8 mouse cellular contexts compared by ENCODE assay signal in the genomic region with DNA sequence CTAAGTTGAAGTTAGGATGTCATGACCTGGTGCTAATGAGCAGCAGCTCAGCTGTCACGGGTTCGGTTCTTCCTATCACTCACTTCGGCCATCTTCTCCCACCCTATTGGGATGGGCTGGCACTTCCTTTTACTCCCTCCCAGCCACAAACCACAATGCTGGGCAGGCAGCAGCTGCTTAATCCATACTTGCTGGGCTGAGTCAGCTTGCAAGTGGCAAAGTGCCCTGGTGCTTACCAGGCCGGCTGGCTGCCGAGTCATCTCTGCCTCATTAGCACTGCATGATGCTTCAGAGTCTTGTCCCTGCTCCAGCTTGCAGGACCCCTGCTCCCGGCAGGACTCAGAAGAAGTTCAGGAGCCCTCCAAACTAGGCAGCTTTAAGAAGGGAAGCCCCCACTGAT. TPM values are rescaled to one million over a fixed set of nuclear protein-coding genes. Genes with fewer than 3 reads are reported as not detected.
DNase-seq lines count a peak whose midpoint lies in the region; TF ChIP-seq lines count a peak whose summit lies in the region.

No protein-coding gene starts in this region.

- intact Hi-C loops in left cerebral cortex, adult 2 months (cut with DNase I) = loop anchor here (2.0 kb wide), 1 partner anchor 14 kb away; no protein-coding TSS in a partner anchor

- H3K27ac ChIP-seq in left cerebral cortex, adult 2 months = peak overlapping the region; percentile 48; the same call in 1 of the 2 replicates

- peak; percentile 88 for DNase-seq in adrenal gland, adult 2 months
- DNase-seq in adrenal gland, postnatal 4 days (ENCODE audit: low spot score in 2 of 2) = no peak
- DNase-seq in ovary, adult 18-20 months (ENCODE audit: low spot score) = peak; percentile 50
- no peak for DNase-seq in ovary, postnatal 36 days (ENCODE audit: low spot score)
- DNase-seq in left cerebral cortex, adult 2 months (ENCODE audit: extremely low spot score in 1 of 2, low spot score in 2 of 2) = peak; percentile 62 to 76
- DNase-seq in right cerebral cortex, adult 18-20 months = peak; percentile 83
- no peak for DNase-seq in thymus, postnatal 14 days
- no peak for DNase-seq in kidney, postnatal 36 days

- no peak for TF ChIP-seq CTCF in left cerebral cortex, adult 2 months (IDR thresholded peaks at IDR 0.05)

- no peak overlapping the region for H3K4me3 ChIP-seq in left cerebral cortex, adult 2 months

RNA-seq across cellular contexts. Expression of a gene that starts 49.2 kb away (rescaled TPM):
- total RNA-seq in adrenal gland, adult 2 months (2021) = 100 to 1,000 TPM; 166 to 261 TPM
- 497 and 623 TPM in 2 replicates for polyA plus RNA-seq in adrenal gland, adult 2 months (2012; rRNA removed)
- 100 to 1,000 TPM; 176 to 206 TPM for total RNA-seq in adrenal gland, postnatal 4 days (2021)
- 100 to 1,000 TPM; 283 to 310 TPM for total RNA-seq in left cerebral cortex, adult 2 months (2021)

Comparison
In these comparisons a context has a peak if more than half of its experiments do, and no peak if none do; other contexts are left out.
1. DNase-seq: peak in adrenal gland, adult 2 months (single experiment), ovary, adult 18-20 months (single experiment), left cerebral cortex, adult 2 months (2 of 2) and right cerebral cortex, adult 18-20 months (single experiment); none in adrenal gland, postnatal 4 days (0 of 2), ovary, postnatal 36 days (single experiment), thymus, postnatal 14 days (single experiment) and kidney, postnatal 36 days (0 of 2).